In the genomic region with DNA sequence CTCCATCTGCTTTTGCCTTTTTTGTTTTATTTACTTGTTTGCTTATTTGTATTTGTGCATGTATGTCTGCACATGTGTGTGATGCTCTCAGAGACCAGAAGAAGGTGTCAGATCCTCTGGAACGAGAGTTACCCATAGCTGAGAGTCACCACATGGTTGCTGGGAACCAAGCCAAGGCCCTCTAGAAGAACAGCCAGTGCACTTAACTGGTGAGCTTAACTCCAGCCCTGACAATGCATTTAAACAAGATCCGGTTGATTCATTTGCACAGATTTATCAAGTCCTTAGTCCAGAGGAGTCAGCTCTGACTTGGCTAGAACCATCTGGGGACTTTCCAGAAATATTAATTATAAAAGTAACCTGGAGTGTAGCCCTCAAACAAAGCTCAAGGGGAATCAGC, we compare ENCODE assay signal across 16 mouse cellular contexts. TPM values are rescaled to one million over a fixed set of nuclear protein-coding genes. Genes with fewer than 3 reads are reported as not detected.
A peak's percentile ranks its signal among the peaks of the same experiment; 100 is the strongest.
DNase-seq lines count a peak whose midpoint lies in the region; TF ChIP-seq lines count a peak whose summit lies in the region.
"Had no signal": no experiment of that assay in that cellular context is flagged by ENCODE, and none has a peak within 500 bp of the region (broad histone marks: within the 10 kb centered on the region; RNA-seq: fewer than 3 reads in every experiment).

No protein-coding gene starts in this region.

- peak; percentile 89 for DNase-seq in heart, adult 11 months
- no peak for DNase-seq in heart, adult 9 months (ENCODE audit: low spot score in 2 of 2)
- peak; percentile 23 for DNase-seq in layer of hippocampus, adult 11-12 months (ENCODE audit: low spot score)
- no peak for DNase-seq in layer of hippocampus, adult 2 months (ENCODE audit: low spot score in 2 of 2)
- DNase-seq in NIH3T3 (ENCODE audit: low read depth): peak; percentile 69
- peak; percentile 25 for DNase-seq in lung, postnatal 14 days
- DNase-seq in gastrocnemius, postnatal 10 days: no peak
- DNase-seq: adrenal gland, postnatal 25 days; liver, embryonic 13.5 days; right cerebral cortex, postnatal 14 days had no signal

- H3K4me3 ChIP-seq in layer of hippocampus, adult 2 months: no peak overlapping the region
- H3K4me3 ChIP-seq: embryonic facial prominence, embryonic 12.5 days; heart, adult 2 months; hindbrain, embryonic 12.5 days; liver, embryonic 13.5 days; megakaryocyte, embryonic 14.5 days had no signal

- no peak overlapping the region for H3K27ac ChIP-seq in layer of hippocampus, adult 2 months
- H3K27ac ChIP-seq: embryonic facial prominence, embryonic 12.5 days; heart, adult 2 months; hindbrain, embryonic 12.5 days; liver, embryonic 13.5 days had no signal

- no peak for TF ChIP-seq CTCF in layer of hippocampus, adult 2 months (conservative IDR thresholded peaks at IDR 0.05)

RNA-seq across cellular contexts. Expression of gene Gm10053, which starts 1.6 kb away (rescaled TPM):
- total RNA-seq in layer of hippocampus, adult 2 months (2021): 100 to 1,000 TPM; 175 to 180 TPM
- 100 to 1,000 TPM; 367 to 503 TPM for total RNA-seq in gastrocnemius, postnatal 10 days (2021)

RNA-seq across cellular contexts. Expression of gene Pgm5, which starts 12.2 kb away (rescaled TPM):
- 1 to 10 TPM; 4.4 TPM for total RNA-seq in layer of hippocampus, adult 2 months (2021)
- 10 to 100 TPM; 27.3 to 29.5 TPM for total RNA-seq in gastrocnemius, postnatal 10 days (2021)

RNA-seq across cellular contexts. Expression of gene Foxd4, which starts 27.1 kb away (rescaled TPM):
- not detected for total RNA-seq in layer of hippocampus, adult 2 months (2021)
- total RNA-seq in gastrocnemius, postnatal 10 days (2021): not detected
- total RNA-seq: adrenal gland, postnatal 25 days; G1E; heart, adult 2 months; left cerebral cortex, adult 18-20 months had no signal

Comparison
In these comparisons a context has a peak if more than half of its experiments do, and no peak if none do; other contexts are left out.
1. DNase-seq: peak in heart, adult 11 months (single experiment), layer of hippocampus, adult 11-12 months (single experiment), NIH3T3 (single experiment) and lung, postnatal 14 days (single experiment); none in heart, adult 9 months (0 of 2), layer of hippocampus, adult 2 months (0 of 2) and gastrocnemius, postnatal 10 days (single experiment).
2. RNA of gene Pgm5, which starts 12.2 kb away (total RNA-seq): 27.3 to 29.5 TPM in gastrocnemius, postnatal 10 days; 4.4 TPM in layer of hippocampus, adult 2 months; every median in the first group is over 4 times any median in the second.